Mouse (Mus musculus): ENCODE results near the gene Oprm1. TPM values are rescaled to one million over a fixed set of nuclear protein-coding genes. Genes with fewer than 3 reads are reported as not detected.

Oprm1 gene
- total and polyA plus RNA-seq, 3 experiments = 0.05 TPM; not detected in 2

DNA sequence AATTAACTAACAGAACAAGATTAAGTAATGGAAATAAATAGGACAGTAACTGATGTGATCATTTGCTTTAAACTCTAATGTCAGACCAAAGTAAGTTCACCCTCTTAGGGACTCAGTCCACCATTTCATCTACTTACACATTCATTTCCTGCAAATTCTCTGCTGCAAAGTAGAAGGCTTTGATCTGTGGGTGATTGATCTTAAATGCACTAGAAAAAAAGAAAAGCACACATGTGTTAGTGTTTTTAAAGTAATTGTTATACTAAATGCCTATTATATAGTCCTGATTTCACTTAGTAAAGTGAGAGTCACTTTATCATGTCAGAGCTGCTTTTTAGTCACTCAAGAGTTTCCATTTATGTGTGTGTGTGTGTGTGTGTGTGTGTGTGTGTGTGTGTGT is 196.2 kb downstream of the Oprm1 start:
- Histone ChIP-seq H3K27me3 (ENCODE audit: insufficient read depth, low read length) (no peaks in the 10 kb centered on the region), H3K36me3 (replicated peaks) (no peaks in the 10 kb centered on the region), H3K4me3 (ENCODE audit: low read depth, low read length) (no peak overlapping the region), H3K9me3 (replicated peaks) (no peaks in the 10 kb centered on the region), H3K4me1 (ENCODE audit: insufficient read depth, low read depth, low read length) (no peaks in the 10 kb centered on the region)
- no peak for TF ChIP-seq CTCF (IDR thresholded peaks at IDR 0.05; ENCODE audit: low read depth, low read length)
- no peak for TF ChIP-seq GATA1 (IDR thresholded peaks at IDR 0.05; ENCODE audit: borderline replicate concordance, low read length)
- no peak for TF ChIP-seq GATA2 (IDR thresholded peaks at IDR 0.05; ENCODE audit: borderline replicate concordance, low read depth, low read length)
- no peak for TF ChIP-seq POLR2AphosphoS5 (IDR thresholded peaks at IDR 0.05; ENCODE audit: insufficient replicate concordance, low read depth, low read length)
- no peak for TF ChIP-seq TAL1 (conservative IDR thresholded peaks at IDR 0.05; ENCODE audit: low read depth, low read length)
- no peak for DNase-seq (ENCODE audit: low spot score)
- no peak for ATAC-seq (ENCODE audit: extremely low read depth, insufficient number of reproducible peaks, low FRiP score, poor library complexity, severe bottlenecking)

DNA sequence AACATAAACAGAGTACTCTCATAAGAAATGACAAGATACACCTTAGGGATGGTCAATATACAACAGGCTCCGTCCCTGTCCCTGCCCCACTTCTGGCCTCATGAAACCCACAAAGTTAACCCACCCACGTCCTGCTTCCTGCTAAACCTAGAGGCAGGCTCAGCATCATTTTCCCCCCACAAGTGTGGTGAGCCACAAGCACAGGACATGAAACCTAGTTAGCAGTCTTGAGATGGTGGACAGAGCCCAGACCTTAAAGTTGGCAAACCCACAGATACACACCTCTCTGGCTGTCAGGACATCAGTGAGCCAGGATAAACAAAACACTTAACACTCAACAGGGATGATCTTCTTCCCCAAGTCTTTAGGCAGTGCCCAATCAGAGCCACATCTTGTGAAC is 198.1 kb downstream of the Oprm1 start:
- TF ChIP-seq TAL1 (conservative IDR thresholded peaks at IDR 0.05; ENCODE audit: low read depth, low read length) (no peak), GATA1 (IDR thresholded peaks at IDR 0.05; ENCODE audit: borderline replicate concordance, low read length) (no peak), CTCF (IDR thresholded peaks at IDR 0.05; ENCODE audit: low read depth, low read length) (no peak), POLR2AphosphoS5 (IDR thresholded peaks at IDR 0.05; ENCODE audit: insufficient replicate concordance, low read depth, low read length) (no peak), GATA2 (IDR thresholded peaks at IDR 0.05; ENCODE audit: borderline replicate concordance, low read depth, low read length) (no peak)
- H3K4me3 ChIP-seq (ENCODE audit: low read depth, low read length) = no peak overlapping the region
- ATAC-seq (ENCODE audit: extremely low read depth, insufficient number of reproducible peaks, low FRiP score, poor library complexity, severe bottlenecking) (no peak), DNase-seq (ENCODE audit: low spot score) (no peak)
- no peaks in the 10 kb centered on the region for H3K36me3 ChIP-seq (replicated peaks)
- H3K9me3 ChIP-seq (replicated peaks) = no peaks in the 10 kb centered on the region
- H3K27me3 ChIP-seq (ENCODE audit: insufficient read depth, low read length) = no peaks in the 10 kb centered on the region
- H3K4me1 ChIP-seq (ENCODE audit: insufficient read depth, low read depth, low read length) = no peaks in the 10 kb centered on the region

DNA sequence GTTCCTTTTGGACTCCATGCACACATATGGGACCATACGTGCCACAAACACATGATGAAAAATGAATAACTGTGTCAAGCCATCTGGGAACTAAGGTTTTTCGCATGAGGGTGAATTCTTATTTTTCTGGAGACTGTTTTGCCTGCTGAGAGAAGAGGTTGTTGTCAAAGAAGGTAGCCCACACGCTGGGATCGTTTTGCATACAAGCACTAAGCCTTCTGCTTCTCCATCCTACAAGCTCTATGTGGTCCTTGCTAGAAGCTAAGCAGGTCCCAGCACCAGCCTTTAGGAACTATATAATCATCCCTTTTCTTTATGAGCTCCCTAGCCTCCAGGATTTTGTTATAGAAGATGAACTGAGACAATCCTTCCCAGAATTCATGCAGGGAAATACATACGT is 200.5 kb downstream of the Oprm1 start:
- Histone ChIP-seq H3K36me3 (replicated peaks) (no peaks in the 10 kb centered on the region), H3K4me1 (ENCODE audit: insufficient read depth, low read depth, low read length) (no peaks in the 10 kb centered on the region), H3K27me3 (ENCODE audit: insufficient read depth, low read length) (no peaks in the 10 kb centered on the region), H3K9me3 (replicated peaks) (no peaks in the 10 kb centered on the region), H3K4me3 (ENCODE audit: low read depth, low read length) (no peak overlapping the region)
- ATAC-seq (ENCODE audit: extremely low read depth, insufficient number of reproducible peaks, low FRiP score, poor library complexity, severe bottlenecking) = no peak
- DNase-seq (ENCODE audit: low spot score) = no peak
- TF ChIP-seq POLR2AphosphoS5 (IDR thresholded peaks at IDR 0.05; ENCODE audit: insufficient replicate concordance, low read depth, low read length) (no peak), GATA2 (IDR thresholded peaks at IDR 0.05; ENCODE audit: borderline replicate concordance, low read depth, low read length) (no peak), GATA1 (IDR thresholded peaks at IDR 0.05; ENCODE audit: borderline replicate concordance, low read length) (no peak), CTCF (IDR thresholded peaks at IDR 0.05; ENCODE audit: low read depth, low read length) (no peak), TAL1 (conservative IDR thresholded peaks at IDR 0.05; ENCODE audit: low read depth, low read length) (no peak)

DNA sequence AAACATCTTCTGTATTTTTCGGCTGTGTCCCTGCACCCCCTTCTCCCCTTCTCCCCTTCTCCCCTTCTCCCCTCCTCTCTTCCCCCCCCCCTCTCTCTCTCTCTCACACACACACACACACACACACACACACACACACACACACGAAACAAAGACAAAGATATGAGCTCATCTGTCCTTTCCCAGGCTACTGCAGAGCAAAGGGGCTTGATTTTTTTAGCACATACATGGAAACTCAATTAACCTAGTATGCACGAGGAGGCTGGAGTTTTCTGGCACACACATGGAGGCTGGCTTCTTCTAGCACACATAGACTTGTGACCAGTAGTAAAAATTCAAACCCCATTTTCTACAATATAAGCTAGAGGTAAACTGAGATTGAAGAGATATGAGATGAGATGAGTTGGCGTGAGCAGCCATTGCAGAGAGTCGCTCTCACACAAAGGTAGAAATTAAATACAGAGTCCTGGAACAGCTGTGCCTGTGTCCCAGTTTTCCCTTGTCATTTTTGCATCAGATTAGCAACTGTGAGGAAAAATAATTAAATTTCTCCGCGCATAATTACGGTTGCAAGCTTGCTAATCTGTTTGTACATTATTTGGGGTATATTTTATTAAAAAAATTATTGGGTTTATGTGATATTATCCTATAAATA is 209.4 kb downstream of the Oprm1 start:
- ATAC-seq (ENCODE audit: extremely low read depth, insufficient number of reproducible peaks, low FRiP score, poor library complexity, severe bottlenecking) (no peak), DNase-seq (ENCODE audit: low spot score) (no peak)
- TF ChIP-seq TAL1 (conservative IDR thresholded peaks at IDR 0.05; ENCODE audit: low read depth, low read length) (no peak), GATA1 (IDR thresholded peaks at IDR 0.05; ENCODE audit: borderline replicate concordance, low read length) (no peak), POLR2AphosphoS5 (IDR thresholded peaks at IDR 0.05; ENCODE audit: insufficient replicate concordance, low read depth, low read length) (no peak), GATA2 (IDR thresholded peaks at IDR 0.05; ENCODE audit: borderline replicate concordance, low read depth, low read length) (no peak), CTCF (IDR thresholded peaks at IDR 0.05; ENCODE audit: low read depth, low read length) (no peak)
- no peaks in the 10 kb centered on the region for H3K36me3 ChIP-seq (replicated peaks)
- no peaks in the 10 kb centered on the region for H3K9me3 ChIP-seq (replicated peaks)
- no peak overlapping the region for H3K4me3 ChIP-seq (ENCODE audit: low read depth, low read length)
- H3K4me1 ChIP-seq (ENCODE audit: insufficient read depth, low read depth, low read length) = no peaks in the 10 kb centered on the region
- no peaks in the 10 kb centered on the region for H3K27me3 ChIP-seq (ENCODE audit: insufficient read depth, low read length)

DNA sequence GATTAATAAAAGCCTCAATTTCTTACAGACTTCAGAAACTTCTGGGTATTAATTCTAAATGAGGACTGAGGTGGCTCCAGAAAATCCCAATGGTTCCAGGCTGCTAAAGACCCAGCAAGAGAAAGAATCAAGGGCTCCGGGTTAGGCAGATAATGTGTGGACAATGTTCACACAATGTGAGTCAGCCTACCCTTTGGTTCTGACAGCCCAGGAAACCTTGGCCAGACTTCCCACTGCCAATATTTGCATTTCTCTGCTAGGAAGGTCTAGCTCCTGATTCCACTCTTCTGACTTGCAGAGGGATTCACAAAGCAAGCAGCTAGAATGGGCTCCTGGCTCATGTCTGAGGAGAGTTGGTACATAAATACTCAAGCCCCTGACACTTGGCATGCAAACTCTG is 210.0 kb downstream of the Oprm1 start:
- no peaks in the 10 kb centered on the region for H3K4me1 ChIP-seq (ENCODE audit: insufficient read depth, low read depth, low read length)
- H3K9me3 ChIP-seq (replicated peaks) = no peaks in the 10 kb centered on the region
- no peak overlapping the region for H3K4me3 ChIP-seq (ENCODE audit: low read depth, low read length)
- ATAC-seq (ENCODE audit: extremely low read depth, insufficient number of reproducible peaks, low FRiP score, poor library complexity, severe bottlenecking) (no peak), DNase-seq (ENCODE audit: low spot score) (no peak)
- H3K27me3 ChIP-seq (ENCODE audit: insufficient read depth, low read length) = no peaks in the 10 kb centered on the region
- no peaks in the 10 kb centered on the region for H3K36me3 ChIP-seq (replicated peaks)
- TF ChIP-seq CTCF (IDR thresholded peaks at IDR 0.05; ENCODE audit: low read depth, low read length) (no peak), GATA1 (IDR thresholded peaks at IDR 0.05; ENCODE audit: borderline replicate concordance, low read length) (no peak), GATA2 (IDR thresholded peaks at IDR 0.05; ENCODE audit: borderline replicate concordance, low read depth, low read length) (no peak), POLR2AphosphoS5 (IDR thresholded peaks at IDR 0.05; ENCODE audit: insufficient replicate concordance, low read depth, low read length) (no peak), TAL1 (conservative IDR thresholded peaks at IDR 0.05; ENCODE audit: low read depth, low read length) (no peak)

DNA sequence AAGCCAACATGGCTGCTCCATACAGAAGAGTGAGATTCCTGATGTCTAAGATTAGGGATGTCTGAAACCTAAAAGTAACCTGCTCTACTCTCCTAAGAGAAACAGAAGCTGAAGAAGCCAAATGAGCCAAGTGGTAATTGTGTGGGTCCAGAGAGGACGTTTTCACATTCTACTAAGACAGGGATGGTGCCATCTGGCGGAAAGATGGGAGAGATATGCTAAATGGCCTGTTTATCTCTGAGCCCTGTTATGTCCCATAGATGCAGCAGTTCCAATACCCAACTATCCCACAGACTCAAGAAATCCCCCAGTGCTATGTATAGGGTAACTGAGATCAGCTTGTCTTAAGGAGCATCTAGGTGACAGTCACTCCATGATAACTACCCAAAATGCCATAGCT is 219.5 kb downstream of the Oprm1 start:
- TF ChIP-seq POLR2AphosphoS5 (IDR thresholded peaks at IDR 0.05; ENCODE audit: insufficient replicate concordance, low read depth, low read length) (no peak), CTCF (IDR thresholded peaks at IDR 0.05; ENCODE audit: low read depth, low read length) (no peak), TAL1 (conservative IDR thresholded peaks at IDR 0.05; ENCODE audit: low read depth, low read length) (no peak), GATA1 (IDR thresholded peaks at IDR 0.05; ENCODE audit: borderline replicate concordance, low read length) (no peak), GATA2 (IDR thresholded peaks at IDR 0.05; ENCODE audit: borderline replicate concordance, low read depth, low read length) (no peak)
- Histone ChIP-seq H3K9me3 (replicated peaks) (no peaks in the 10 kb centered on the region), H3K4me1 (ENCODE audit: insufficient read depth, low read depth, low read length) (no peaks in the 10 kb centered on the region), H3K36me3 (replicated peaks) (no peaks in the 10 kb centered on the region), H3K4me3 (ENCODE audit: low read depth, low read length) (no peak overlapping the region), H3K27me3 (ENCODE audit: insufficient read depth, low read length) (no peaks in the 10 kb centered on the region)
- ATAC-seq (ENCODE audit: extremely low read depth, insufficient number of reproducible peaks, low FRiP score, poor library complexity, severe bottlenecking) (no peak), DNase-seq (ENCODE audit: low spot score) (no peak)

Data from G1E (cell line).